Mouse (Mus musculus) frontal cortex, postnatal 36 days (tissue): ENCODE data around the gene Mlph.

Experiments used
- DNase-seq, 2 experiments: peaks; one replicate each; pipeline ENCODE4 v3.0.0; 2022; ENCODE audit warnings: low spot score in 2 of 2

Gene Mlph

GRCm38 (mm10) chr1:90914948-90915569, at the start of gene Mlph:
Gene Mlph, plus strand, starts transcription at chr1:90915085.
- no peak for DNase-seq

DNA sequence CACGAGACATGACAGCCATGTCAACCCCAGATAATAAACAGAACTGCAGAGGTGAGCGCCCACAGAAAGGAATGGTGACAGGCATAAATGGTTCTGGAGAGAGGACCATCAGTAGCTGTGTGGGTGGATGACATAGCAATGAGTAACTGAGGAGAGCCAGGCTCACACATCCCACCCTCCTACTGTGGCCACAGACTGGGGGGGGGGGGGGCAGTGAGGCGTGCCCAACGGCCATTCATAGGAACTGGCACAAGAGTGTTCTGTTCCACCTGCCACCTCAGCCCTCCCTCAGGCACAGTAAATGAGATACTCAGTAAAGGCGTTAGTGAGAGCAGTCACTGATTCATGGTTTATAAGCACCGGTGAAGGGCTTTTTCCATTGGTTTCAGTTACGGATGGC, 48.2 kb upstream of the Mlph start:
- no peak for DNase-seq

- no peak for DNase-seq
Measured at GRCm38 (mm10) chr1:90870581-90870980, 44.3 kb upstream of the Mlph start.

DNA sequence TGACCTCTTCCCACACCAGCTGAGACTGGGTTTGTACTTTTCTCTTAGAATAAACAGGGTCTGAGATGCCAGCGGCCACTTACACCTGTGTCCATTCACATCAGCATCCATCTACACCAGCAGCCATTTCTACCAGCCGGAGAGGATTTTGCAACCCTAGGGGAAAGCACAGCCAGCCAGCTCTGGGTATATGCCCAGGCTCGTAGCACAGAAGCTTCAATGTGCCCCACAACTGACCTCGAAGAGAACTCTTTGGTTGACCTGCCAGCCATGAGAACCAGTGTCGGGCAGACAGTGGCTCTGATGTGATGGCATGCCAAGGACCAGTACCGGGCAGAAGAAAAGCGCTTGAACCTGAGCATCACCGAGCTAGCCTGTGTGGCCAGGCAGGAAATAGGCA, 39.5 kb upstream of the Mlph start:
- no peak for DNase-seq

DNA sequence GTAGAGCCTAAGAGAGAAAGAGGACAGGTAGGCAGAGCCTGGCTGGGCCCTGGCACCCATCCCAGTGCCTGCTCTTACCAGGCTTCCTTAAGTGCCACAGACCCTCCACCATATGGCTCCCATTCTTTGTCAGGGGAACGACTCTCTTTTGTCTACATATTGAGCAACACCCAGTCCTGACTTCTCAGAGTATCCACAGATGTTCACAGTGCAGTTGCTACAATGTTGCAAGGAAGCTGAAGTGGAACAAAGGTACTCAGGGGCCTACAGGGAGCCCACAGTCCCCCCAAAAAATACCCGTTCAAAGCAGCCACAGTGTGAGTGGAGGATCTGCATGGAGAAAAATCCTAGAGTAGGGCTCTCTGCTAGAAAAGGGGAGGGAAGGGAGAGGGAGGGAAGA, 38.9 kb upstream of the Mlph start:
- DNase-seq: no peak

GRCm38 (mm10) chr1:90876486-90877270, 38.2 kb upstream of the Mlph start:
- DNase-seq: no peak

- DNase-seq: no peak
Measured at GRCm38 (mm10) chr1:90885771-90886460, 29.0 kb upstream of the Mlph start.

DNA sequence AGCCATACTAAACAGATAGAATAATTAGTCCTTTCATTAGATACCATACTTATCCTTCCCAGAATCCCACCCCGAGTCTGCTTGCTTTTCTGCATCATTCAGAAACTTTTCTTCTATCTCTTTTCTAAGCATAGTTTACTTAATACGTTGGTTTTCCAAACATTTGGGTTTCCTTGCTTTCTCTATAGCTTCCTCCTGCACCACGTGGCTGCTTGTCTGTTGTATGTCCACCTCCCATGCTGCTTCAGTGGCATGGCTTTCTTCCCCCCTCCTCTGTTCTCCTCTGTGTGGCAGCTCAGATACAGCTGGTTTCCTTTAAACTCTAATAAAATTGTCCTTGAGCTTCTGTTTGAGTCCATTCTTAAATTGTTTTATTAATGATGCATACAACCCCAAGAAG, 20.4 kb upstream of the Mlph start:
- no peak for DNase-seq

- no peak for DNase-seq
Measured at GRCm38 (mm10) chr1:90895004-90895403, 19.9 kb upstream of the Mlph start.

DNA sequence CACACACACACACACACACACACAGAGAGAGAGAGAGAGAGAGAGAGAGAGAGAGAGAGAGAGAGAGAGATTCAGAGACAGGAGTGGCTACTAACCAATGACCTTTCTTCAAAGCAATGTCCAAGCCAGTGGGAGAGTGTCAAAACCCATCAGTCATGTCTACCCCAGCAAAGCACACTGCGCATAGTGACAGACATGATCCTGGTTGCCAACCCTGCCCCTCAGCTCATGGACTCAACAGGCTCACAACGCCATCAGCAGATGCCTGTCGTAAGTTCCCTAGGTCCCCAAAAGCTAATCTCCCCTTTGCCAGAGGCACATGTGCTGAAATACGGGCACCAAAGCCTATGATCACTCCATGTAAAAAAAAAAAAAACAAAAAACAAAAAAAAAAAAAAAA, 18.6 kb upstream of the Mlph start:
- DNase-seq: no peak

GRCm38 (mm10) chr1:90896741-90897361, 18.0 kb upstream of the Mlph start:
- no peak for DNase-seq

DNA sequence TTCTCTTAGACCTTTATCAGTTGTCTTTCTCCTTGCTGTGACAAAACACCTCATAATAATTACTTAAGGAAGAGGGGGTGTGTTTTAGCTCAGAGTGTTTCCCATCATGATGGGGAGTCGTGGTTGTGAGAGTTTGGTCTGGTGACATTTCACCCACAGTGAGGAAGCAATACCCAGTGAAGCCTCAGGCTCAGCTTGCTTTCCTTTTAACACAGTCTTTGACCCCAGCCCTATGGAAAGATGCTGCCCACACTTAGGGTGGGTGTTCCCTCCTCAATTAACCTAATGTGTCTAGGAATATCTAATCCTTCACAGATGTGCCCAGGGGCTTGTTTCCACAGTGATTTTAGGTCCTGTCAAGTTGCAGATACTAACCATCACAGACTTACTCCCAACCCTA, 16.9 kb upstream of the Mlph start:
- DNase-seq: no peak

GRCm38 (mm10) chr1:90899816-90900215, 15.1 kb upstream of the Mlph start:
- no peak for DNase-seq

- no peak for DNase-seq
Measured at GRCm38 (mm10) chr1:90900406-90900805, 14.5 kb upstream of the Mlph start.

DNA sequence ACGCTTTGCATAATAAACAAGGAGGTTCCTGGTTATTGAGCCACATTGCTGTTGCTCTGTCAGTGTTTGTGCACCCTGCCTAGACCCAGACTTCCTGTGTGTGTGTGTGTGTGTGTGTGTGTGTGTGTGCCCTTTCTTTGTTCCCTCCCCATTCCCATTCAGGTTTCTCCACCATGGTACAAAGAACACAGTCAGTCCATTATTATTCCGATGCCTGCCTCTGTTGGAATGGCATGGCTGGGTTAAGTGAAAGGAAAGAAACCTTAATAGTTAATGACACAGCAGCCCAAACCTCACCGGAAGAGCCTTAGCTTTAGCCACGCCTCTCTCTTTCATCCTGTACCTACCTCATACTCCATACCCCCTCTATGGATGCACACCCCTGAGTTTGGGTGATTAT, 13.6 kb upstream of the Mlph start:
- DNase-seq: no peak

DNA sequence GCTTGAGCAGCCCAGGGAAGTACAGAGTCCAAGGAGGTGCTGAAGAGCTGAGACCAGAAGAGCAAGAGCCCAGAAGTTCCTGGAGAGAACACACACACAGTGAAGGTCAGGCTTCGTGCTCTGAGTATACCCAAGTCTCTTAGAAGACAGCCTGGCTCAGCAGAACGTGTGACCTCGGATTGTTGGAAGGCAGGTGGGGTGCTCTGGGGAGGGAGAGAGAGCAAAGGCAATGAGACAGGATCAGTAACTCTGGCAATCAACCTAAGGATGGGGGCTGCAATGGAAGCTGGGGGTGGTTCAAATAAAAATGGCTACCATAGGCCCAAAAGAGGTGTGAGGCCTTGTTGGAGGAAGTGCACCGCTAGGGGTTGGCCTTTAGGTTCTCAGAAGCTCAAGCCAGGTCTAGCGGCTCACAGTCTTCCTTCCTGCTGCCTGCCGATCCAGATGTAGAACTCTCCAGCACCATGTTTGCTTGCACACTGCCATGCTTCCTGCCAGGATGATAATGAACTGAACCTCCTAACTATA, 13.1 kb upstream of the Mlph start:
- DNase-seq: no peak

GRCm38 (mm10) chr1:90902751-90903150, 12.1 kb upstream of the Mlph start:
- no peak for DNase-seq

DNA sequence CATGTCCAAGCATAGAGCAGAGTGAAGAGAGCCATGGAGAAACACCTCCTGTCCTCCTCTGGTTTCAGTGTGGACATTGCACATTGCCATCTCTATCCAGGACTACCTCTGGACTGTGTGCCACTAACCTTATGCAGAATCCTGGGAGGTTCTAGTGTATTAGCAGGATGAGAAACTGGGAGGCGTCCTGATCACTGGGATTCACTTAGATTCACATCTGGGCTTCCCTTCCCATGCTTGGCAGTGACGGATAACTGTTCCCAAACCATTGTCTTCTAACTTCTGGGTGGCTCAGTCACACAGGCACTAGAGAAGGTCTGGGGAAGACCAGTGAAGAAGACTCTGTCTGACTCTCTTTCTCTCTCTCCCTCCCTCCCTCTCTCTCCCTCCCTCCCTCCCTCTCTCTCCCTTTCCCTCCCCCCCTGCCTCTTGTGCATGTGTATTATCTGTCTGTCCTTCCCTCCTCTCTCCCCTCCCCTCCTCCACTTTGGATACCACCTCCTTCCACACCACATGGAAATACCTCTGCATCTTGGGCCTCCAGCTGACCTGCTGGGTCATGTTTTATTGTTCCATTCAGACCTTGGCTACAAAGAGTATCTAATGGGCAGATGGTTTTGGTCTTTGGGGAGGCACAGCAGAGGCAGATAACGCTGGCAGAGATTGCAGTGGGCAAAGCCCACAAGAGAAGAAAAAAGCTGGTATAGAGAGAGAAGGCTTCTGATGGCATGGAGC, 11.5 kb upstream of the Mlph start:
- no peak for DNase-seq

GRCm38 (mm10) chr1:90903971-90904458, 10.9 kb upstream of the Mlph start:
- peak; percentile 70 to 83 for DNase-seq

DNA sequence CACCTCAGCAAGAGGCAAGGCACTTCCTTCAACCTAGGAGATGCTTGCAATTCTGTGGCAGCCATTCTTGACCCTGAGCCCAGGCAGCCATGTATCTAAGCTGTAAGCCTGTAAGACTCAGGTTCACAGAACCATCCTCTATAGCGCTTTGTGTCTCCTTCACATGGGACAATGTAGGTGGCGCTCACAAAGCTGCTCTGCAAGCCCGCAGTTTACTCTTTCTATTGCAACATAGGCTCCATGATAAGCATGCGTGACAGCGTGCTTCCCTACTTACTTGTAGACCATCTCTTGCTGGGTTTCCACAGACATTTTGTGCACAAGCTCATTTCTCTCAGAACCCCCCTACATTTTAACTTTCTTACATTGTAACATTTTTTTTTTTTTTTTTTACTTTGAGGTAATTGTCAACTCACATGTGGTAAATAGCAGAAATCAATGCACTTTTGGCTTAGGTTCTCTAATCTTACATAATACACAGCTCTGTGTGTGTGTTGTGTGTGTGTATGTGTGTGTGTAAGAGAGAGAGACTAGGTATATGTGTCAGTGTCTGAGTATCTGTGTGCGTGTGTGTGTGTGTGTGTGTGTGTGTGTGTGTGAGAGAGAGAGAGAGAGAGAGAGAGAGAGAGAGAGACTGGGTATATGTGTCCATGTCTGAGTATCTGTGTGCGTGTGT, 10.0 kb upstream of the Mlph start:
- no peak for DNase-seq

- peak; percentile 51 to 63 for DNase-seq
Measured at GRCm38 (mm10) chr1:90906357-90906756, 8.5 kb upstream of the Mlph start.
